Mouse (Mus musculus): Measurements from ENCODE around the gene Ccndbp1.
A peak's percentile ranks its signal among the peaks of the same experiment; 100 is the strongest.
"Not testable (repeated sequence)": the region's sequence is repeated elsewhere in the genome, so short reads cannot be mapped to it uniquely, and the experiment has no call there.

The Ccndbp1 gene

GRCm38 (mm10) chr2:121007925-121008663, at the start of gene Ccndbp1:
Ccndbp1 (plus strand) TSS chr2:121008403.
- DNase-seq (ENCODE audit: inconsistent ontology term) = peak; percentile 93

DNA sequence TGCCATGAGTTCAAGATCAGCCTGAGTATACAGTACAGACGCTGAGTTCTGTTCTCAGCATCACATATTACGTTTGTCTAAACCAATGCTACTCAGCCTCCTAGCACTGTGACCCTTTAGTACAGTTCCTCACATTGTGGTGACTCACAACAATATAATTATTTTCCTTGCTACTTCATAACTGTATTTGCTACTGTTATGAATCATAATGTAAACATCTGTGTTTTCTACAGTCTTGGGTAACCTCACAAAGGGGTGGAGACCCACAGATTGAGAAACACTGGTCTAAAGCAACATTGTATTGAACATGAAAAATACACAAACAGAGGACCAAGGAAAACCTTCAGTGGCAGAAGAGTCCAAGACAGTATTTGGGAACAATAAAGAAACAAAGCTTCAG, 48.8 kb upstream of the Ccndbp1 start:
- no peak for DNase-seq (ENCODE audit: inconsistent ontology term)

GRCm38 (mm10) chr2:120959827-120960226, 48.4 kb upstream of the Ccndbp1 start:
- no peak for DNase-seq (ENCODE audit: inconsistent ontology term)

- no peak for DNase-seq (ENCODE audit: inconsistent ontology term)
These were observed 47.9 kb upstream of the Ccndbp1 start for GRCm38 (mm10) chr2:120960261-120960660.

DNA sequence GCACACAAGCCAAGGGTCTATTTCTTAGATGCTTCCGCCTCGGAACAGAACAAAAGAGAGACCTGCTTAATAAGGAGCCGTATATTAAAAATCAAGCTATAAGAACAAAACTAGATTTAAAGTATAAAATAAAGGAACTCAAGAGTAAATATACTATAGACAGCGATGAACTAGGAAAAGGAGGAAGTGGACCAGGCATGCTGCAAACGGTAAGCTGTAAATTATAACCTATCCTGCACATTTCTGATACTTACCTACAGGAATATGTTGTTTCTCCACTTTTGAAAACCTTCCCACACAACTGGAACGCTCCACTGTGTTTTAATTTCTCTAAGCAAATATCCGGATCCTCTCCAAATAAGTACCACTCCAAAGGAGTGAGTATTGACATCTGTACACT, 45.1 kb upstream of the Ccndbp1 start:
- no peak for DNase-seq (ENCODE audit: inconsistent ontology term)

DNA sequence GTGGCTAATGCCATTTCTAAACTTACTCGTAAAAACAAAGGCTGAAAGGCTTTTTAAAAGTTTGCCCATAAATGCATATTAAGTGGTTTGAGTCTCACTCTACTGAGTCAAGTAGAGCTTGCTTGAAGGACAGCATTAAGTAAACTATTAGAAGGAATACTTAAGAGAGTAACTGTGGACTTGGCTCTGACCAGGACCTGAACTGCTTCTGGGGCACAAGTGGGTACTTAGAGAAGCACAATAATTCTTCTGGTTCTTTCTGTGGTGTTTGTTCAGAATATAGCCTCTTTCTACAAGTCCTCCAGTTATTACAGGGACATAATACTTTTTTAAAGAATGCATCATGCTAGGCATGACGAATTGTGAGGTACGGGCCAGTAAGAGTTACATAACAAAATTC, 42.7 kb upstream of the Ccndbp1 start:
- no peak for DNase-seq (ENCODE audit: inconsistent ontology term)

DNA sequence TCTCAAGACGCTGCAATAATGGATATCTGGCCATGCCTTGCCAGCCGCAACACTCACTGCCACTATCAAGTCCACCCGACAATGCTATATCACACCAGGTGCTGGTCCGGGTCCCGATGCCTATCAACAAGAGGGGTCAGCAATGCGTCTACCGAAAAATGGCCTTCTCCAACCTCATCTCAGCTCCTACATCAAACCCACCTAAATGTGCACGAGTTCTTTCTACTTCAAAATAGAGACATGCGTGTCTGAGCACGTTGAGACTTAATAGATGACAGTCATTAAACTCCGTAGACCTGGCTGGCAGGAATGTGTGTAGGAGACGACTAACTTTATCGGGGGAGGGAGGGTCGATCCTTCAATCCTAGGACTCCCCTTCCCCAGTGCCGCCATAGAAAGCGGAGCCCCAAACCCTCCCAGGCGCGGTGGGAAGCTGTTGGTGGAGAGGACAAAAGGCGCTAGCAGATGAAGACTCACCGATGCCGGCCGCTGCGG, 38.1 kb upstream of the Ccndbp1 start:
- DNase-seq (ENCODE audit: inconsistent ontology term) = no peak

- DNase-seq (ENCODE audit: inconsistent ontology term) = peak; percentile 88
These were observed 37.6 kb upstream of the Ccndbp1 start, which contains the start of gene Ubr1 for GRCm38 (mm10) chr2:120970559-120971080. Ubr1 (minus strand) TSS chr2:120970715.

DNA sequence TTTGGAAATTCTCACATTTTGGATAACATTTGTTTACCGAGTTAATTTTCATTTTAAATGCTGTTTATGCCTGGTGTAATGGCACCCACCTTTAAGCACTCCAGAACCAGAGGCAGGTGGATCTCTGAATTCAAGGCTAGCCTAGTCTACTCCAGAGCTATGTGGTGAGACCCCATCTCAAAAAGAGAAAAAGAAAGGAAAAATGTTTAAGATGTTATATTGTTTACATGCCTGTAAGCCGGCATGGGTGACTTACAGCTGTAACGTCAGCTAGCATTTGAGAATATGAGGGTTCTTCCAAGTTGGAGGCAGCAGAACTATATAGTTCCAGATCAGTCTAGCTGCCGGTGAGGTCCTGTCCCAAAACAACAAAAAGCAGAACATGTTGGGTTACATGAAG, 36.4 kb upstream of the Ccndbp1 start:
- DNase-seq (ENCODE audit: inconsistent ontology term) = no peak

GRCm38 (mm10) chr2:120972257-120972656, 35.9 kb upstream of the Ccndbp1 start:
- not testable (repeated sequence) for DNase-seq (ENCODE audit: inconsistent ontology term)

GRCm38 (mm10) chr2:120972964-120973363, 35.2 kb upstream of the Ccndbp1 start:
- no peak for DNase-seq (ENCODE audit: inconsistent ontology term)

- DNase-seq (ENCODE audit: inconsistent ontology term) = no peak
These were observed 31.9 kb upstream of the Ccndbp1 start for GRCm38 (mm10) chr2:120976308-120976707.

GRCm38 (mm10) chr2:120976990-120977925, 30.9 kb upstream of the Ccndbp1 start, which contains the start of gene Tmem62:
Tmem62 (plus strand) TSS chr2:120977017.
- DNase-seq (ENCODE audit: inconsistent ontology term) = peak; percentile 81

- DNase-seq (ENCODE audit: inconsistent ontology term) = no peak
These were observed 30.1 kb upstream of the Ccndbp1 start for GRCm38 (mm10) chr2:120977926-120978692.

DNA sequence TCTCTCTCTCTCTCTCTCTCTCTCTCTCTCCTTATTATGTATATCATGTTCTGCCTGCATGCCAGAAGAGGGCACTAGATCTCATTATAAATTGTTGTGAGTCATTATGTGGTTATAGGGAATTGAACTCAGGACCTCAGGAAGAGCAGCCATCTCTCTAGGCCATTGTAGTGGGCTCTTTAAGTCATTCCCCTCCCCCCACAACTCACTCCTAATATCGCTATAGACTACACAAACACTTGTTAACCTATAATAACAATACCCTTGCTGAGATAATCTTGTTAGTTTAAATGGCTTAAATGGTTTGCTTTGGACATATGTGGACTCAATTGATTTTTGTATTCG, 29.5 kb upstream of the Ccndbp1 start:
- DNase-seq (ENCODE audit: inconsistent ontology term) = peak; percentile 47

DNA sequence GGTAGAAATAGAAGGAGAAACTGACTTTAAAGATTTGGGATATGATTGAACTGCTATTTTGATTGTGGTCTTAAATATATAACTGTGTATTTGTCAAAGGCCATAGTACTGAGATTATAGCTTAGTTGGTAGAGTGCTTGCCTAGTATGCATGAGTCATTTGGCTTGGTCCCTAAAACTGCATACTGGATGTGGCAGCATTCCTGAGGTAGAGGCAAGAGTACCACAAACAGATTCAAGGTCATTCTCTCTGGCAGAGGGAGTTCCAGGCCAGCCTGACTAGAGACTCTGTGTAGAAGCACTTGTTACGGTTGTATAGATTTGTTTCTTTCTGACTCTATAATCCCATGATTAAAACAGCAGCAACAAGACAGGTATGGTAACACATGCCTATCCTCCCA, 28.4 kb upstream of the Ccndbp1 start:
- peak; percentile 79 for DNase-seq (ENCODE audit: inconsistent ontology term)

GRCm38 (mm10) chr2:120980861-120981260, 27.3 kb upstream of the Ccndbp1 start:
- DNase-seq (ENCODE audit: inconsistent ontology term) = peak; percentile 69

DNA sequence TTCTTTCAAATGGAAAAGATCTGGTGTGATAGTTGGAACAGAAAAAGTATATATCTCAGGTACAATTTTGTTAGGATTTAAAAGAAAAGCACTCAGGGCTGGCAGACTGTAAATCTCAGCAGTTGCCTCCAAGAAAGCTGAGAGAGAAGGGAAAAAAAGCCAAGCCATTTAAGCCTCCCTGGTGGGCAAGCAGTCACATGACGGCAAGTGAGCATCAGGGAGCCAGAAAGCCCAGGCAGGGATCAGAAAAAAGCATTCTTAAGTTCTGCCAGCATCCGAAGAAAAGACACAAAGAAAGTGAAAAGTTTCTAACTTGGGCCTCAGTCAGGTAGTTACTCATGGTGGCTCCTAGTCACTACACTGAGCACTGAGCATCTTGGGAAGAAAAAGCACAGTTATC, 24.6 kb upstream of the Ccndbp1 start:
- DNase-seq (ENCODE audit: inconsistent ontology term) = no peak

DNA sequence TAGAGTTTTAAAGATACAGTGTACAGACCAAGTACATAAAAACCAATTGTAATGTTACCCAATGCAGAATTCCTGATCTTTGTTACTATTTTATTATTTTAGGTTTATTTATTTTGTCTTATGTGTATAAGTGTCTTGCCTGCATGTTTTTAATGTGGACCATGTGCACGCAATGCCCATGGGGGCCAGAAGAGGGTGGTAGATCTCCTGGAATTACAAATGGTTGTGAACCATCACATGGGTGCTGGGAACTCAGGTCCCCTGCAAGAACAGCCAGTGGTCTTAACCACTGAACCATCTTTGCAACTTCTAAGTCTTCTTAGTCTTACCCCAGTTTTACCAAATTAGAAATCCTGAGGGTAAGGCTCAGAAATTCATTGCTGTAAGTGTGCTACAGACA, 23.0 kb upstream of the Ccndbp1 start:
- DNase-seq (ENCODE audit: inconsistent ontology term) = no peak

- no peak for DNase-seq (ENCODE audit: inconsistent ontology term)
These were observed 17.0 kb upstream of the Ccndbp1 start for GRCm38 (mm10) chr2:120991196-120991595.

DNA sequence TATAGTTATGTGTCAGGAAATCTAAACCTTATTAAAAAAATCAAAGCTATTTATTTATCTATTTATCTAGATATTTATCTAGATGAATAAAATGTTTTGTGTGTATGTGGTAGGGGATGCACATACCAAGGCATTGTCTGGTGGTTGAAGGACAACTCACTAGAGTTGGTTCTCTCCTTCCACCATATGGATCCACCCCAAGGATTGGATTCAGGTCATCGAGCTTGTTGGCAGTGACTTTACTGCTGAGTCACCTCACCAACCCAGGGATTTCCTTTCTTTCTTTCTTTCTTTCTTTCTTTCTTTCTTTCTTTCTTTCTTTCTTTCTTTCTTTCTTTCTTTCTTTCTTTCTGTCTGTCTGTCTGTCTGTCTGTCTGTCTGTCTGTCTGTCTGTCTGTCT, 11.6 kb upstream of the Ccndbp1 start:
- not testable (repeated sequence) for DNase-seq (ENCODE audit: inconsistent ontology term)

DNA sequence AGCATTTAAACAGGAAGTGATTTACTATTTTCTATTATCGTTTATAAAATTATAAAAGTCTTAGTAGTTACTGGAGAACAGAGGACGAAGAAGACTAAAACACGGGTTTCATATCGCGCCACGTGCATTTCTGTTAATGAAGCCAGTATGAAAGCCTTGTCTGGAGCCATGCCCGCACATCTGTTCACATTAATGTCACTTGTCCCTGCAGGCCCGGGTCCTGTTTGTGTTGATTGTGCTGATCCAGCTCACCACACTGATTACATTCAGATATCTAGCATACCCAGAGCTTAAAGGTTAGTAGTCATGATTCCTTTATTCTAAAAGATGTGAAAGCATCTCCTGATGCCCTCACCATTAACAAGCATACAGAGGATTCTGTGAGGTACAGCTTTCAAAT, 9.3 kb upstream of the Ccndbp1 start:
- no peak for DNase-seq (ENCODE audit: inconsistent ontology term)

Data from Muller cell, postnatal 12 days (primary cell).